Mouse (Mus musculus) intestine, postnatal 0 days (tissue): ENCODE measurements around the gene Gm20715. TPM values are rescaled to one million over a fixed set of nuclear protein-coding genes. Genes with fewer than 3 reads are reported as not detected.

Experiments
- ATAC-seq: fragments of 200-750 bp; cut with Nextera tagmentation; 2 replicates; pipeline ENCODE4 v1.8.0; 2017; ENCODE audit warnings: mild to moderate bottlenecking, moderate TSS enrichment, moderate library complexity
- H3K27ac ChIP-seq: fragments of 300-500 bp; sonication (generic); 2 replicates; pipeline ENCODE4 v1.5.1; 2014; ENCODE audit warnings: mild to moderate bottlenecking, low read depth, low read length, moderate library complexity
- H3K27me3 ChIP-seq: fragments of 300-500 bp; sonication (generic); replicated peaks from 2 replicates; pipeline ENCODE4 v1.6.1; 2014; ENCODE audit warnings: low read length, mixed read lengths; ENCODE audit not compliant: control insufficient read depth, insufficient read depth
- H3K36me3 ChIP-seq: fragments of 300-500 bp; sonication (generic); 2 replicates; pipeline ENCODE4 v1.6.1; 2014; ENCODE audit warnings: mild to moderate bottlenecking, moderate library complexity; ENCODE audit not compliant: control insufficient read depth, insufficient read depth
- H3K4me1 ChIP-seq: fragments of 300-500 bp; sonication (generic); replicated peaks from 2 replicates; pipeline ENCODE4 v1.6.1; 2014; ENCODE audit warnings: antibody characterized with exemption, low read length, mixed read lengths; ENCODE audit not compliant: control insufficient read depth, insufficient read depth
- H3K4me2 ChIP-seq: fragments of 300-500 bp; sonication (generic); replicated peaks from 2 replicates; pipeline ENCODE4 v1.6.1; 2014; ENCODE audit warnings: low read depth, mild to moderate bottlenecking, moderate library complexity
- H3K4me3 ChIP-seq: fragments of 300-500 bp; sonication (generic); 2 replicates; pipeline ENCODE4 v1.5.1; 2014; ENCODE audit warnings: low read depth, low read length
- H3K9ac ChIP-seq: fragments of 300-500 bp; sonication (generic); 2 replicates; pipeline ENCODE4 v1.6.1; 2014; ENCODE audit warnings: mild to moderate bottlenecking, low read depth, low read length
- H3K9me3 ChIP-seq: fragments of 300-500 bp; sonication (generic); 2 replicates; pipeline ENCODE4 v1.6.1; 2016; ENCODE audit warnings: mixed run types; ENCODE audit not compliant: control insufficient read depth
- CTCF ChIP-seq: sonication (generic); IDR thresholded peaks from 2 replicates; pipeline ENCODE4 v1.5.1; 2016; ENCODE audit warnings: low read depth, mild to moderate bottlenecking, control low read depth, antibody characterized with exemption, moderate library complexity
- WGBS: fragments of 180-500 bp; shearing (Covaris S2); extraction: QIAGEN DNeasy Blood & Tissue Kit; methylation state at CpG from one replicate; pipeline ENCODE4 v1.1.7; 2014; 5-methylcytosine and 5-hydroxymethylcytosine counted together
- polyA plus RNA-seq: library from polyadenylated mRNA; unstranded; fragments of >200 nt; fragmentation: Nextera tagmentation; extraction: Ambion mirVana; gene quantifications from 2 replicates; pipeline ENCODE4 v1.2.1, GENCODE M21; 2015

The Gm20715 gene
- polyA plus RNA-seq = not detected in 2 replicates

- no peak within 1 kb of the TSS for H3K4me3 ChIP-seq
- no peak within 1 kb of the TSS for H3K4me2 ChIP-seq
- H3K4me1 ChIP-seq = no peaks in the 10 kb centered on the region
- H3K27ac ChIP-seq = no peak within 1 kb of the TSS
- H3K27me3 ChIP-seq = no peaks in the 10 kb centered on the region
- peak; percentile 99 for ATAC-seq
- no peaks in the 10 kb centered on the region for H3K36me3 ChIP-seq
- no peaks in the 10 kb centered on the region for H3K9me3 ChIP-seq
- no peak within 1 kb of the TSS for H3K9ac ChIP-seq
- peak; percentile 48 for TF ChIP-seq CTCF
- 1% methylated on average over 17 of the region's 17 CpGs for WGBS
Measured at GRCm38 (mm10) chr7:6410043-6410442, at the start of gene Gm20715. TSS of gene Gm20715 (plus strand) at chr7:6410277.

- WGBS = 11% methylated on average over 9 of the region's 9 CpGs
- H3K27me3 ChIP-seq = no peaks in the 10 kb centered on the region
Measured at GRCm38 (mm10) chr7:6360477-6361060, 49.5 kb upstream of the Gm20715 start.

GRCm38 (mm10) chr7:6361756-6362155, 48.3 kb upstream of the Gm20715 start:
- H3K4me2 ChIP-seq = peak overlapping the region; percentile 71
- H3K36me3 ChIP-seq = no peaks in the 10 kb centered on the region
- 21% methylated on average over 7 of the region's 7 CpGs for WGBS
- H3K4me3 ChIP-seq = peak overlapping the region; percentile 50
- no peak for ATAC-seq
- H3K9me3 ChIP-seq = no peaks in the 10 kb centered on the region
- no peaks in the 10 kb centered on the region for H3K27me3 ChIP-seq
- TF ChIP-seq CTCF = no peak
- no peaks in the 10 kb centered on the region for H3K4me1 ChIP-seq
- H3K9ac ChIP-seq = peak overlapping the region; percentile 50
- H3K27ac ChIP-seq = no peak overlapping the region

More at GRCm38 (mm10) chr7:6360477-6361060, 49.5 kb upstream of the Gm20715 start:
- no peak overlapping the region for H3K4me2 ChIP-seq
- ATAC-seq = no peak
- no peak overlapping the region for H3K9ac ChIP-seq
- H3K27ac ChIP-seq = no peak overlapping the region
- no peaks in the 10 kb centered on the region for H3K4me1 ChIP-seq
- no peaks in the 10 kb centered on the region for H3K9me3 ChIP-seq
- no peak for TF ChIP-seq CTCF
- no peak overlapping the region for H3K4me3 ChIP-seq
- no peaks in the 10 kb centered on the region for H3K36me3 ChIP-seq

- H3K36me3 ChIP-seq = no peaks in the 10 kb centered on the region
- H3K4me3 ChIP-seq = peak overlapping the region; percentile 50
- H3K27ac ChIP-seq = no peak overlapping the region
- WGBS = 2% methylated on average over 38 of the region's 38 CpGs
- no peaks in the 10 kb centered on the region for H3K4me1 ChIP-seq
- no peak for TF ChIP-seq CTCF
- peak overlapping the region; percentile 50 for H3K9ac ChIP-seq
- H3K4me2 ChIP-seq = peak overlapping the region; percentile 74
- H3K27me3 ChIP-seq = no peaks in the 10 kb centered on the region
- peak; percentile 95 for ATAC-seq
- H3K9me3 ChIP-seq = no peaks in the 10 kb centered on the region
Measured at GRCm38 (mm10) chr7:6362268-6363046, 47.6 kb upstream of the Gm20715 start.

- no peaks in the 10 kb centered on the region for H3K4me1 ChIP-seq
- peak; percentile 57 for TF ChIP-seq CTCF
- H3K27ac ChIP-seq = peak within 1 kb of the TSS; percentile 76
- peak within 1 kb of the TSS; percentile 50 for H3K4me3 ChIP-seq
- WGBS = under 1% methylated on average over 23 of the region's 23 CpGs
- no peaks in the 10 kb centered on the region for H3K9me3 ChIP-seq
- peak within 1 kb of the TSS; percentile 74 for H3K4me2 ChIP-seq
- no peaks in the 10 kb centered on the region for H3K27me3 ChIP-seq
- H3K36me3 ChIP-seq = no peaks in the 10 kb centered on the region
- ATAC-seq = peak; percentile 82
- H3K9ac ChIP-seq = peak within 1 kb of the TSS; percentile 50
Measured at GRCm38 (mm10) chr7:6363047-6363488, 47.0 kb upstream of the Gm20715 start, which contains the start of gene Zfp78. TSS of gene Zfp78 (plus strand) at chr7:6363280.

GRCm38 (mm10) chr7:6364761-6365160, 45.3 kb upstream of the Gm20715 start:
- 56% methylated on average over 1 of the region's 1 CpGs for WGBS
- Histone ChIP-seq H3K27me3 (no peaks in the 10 kb centered on the region), H3K9ac (no peak overlapping the region), H3K4me1 (no peaks in the 10 kb centered on the region), H3K9me3 (no peaks in the 10 kb centered on the region), H3K36me3 (no peaks in the 10 kb centered on the region), H3K4me3 (no peak overlapping the region), H3K4me2 (no peak overlapping the region), H3K27ac (no peak overlapping the region)
- ATAC-seq = no peak
- TF ChIP-seq CTCF = no peak
